Mouse (Mus musculus) stomach, embryonic 16.5 days (tissue): ENCODE data around the gene 4930519P11Rik. TPM values are rescaled to one million over a fixed set of nuclear protein-coding genes. Genes with fewer than 3 reads are reported as not detected.
A peak's percentile ranks its signal among the peaks of the same experiment; 100 is the strongest.

Experiments used
- ATAC-seq: fragments of 200-750 bp; cut with Nextera tagmentation; 2 replicates; pipeline ENCODE4 v1.8.0; 2017; ENCODE audit warnings: moderate number of reproducible peaks, moderate TSS enrichment; ENCODE audit not compliant: insufficient read depth, low FRiP score
- H3K27ac ChIP-seq: fragments of 300-500 bp; sonication (generic); 2 replicates; pipeline ENCODE4 v1.5.1; 2014; ENCODE audit warnings: low read length
- H3K27me3 ChIP-seq: fragments of 300-500 bp; sonication (generic); 2 replicates; pipeline ENCODE4 v1.6.1; 2014; ENCODE audit warnings: low read length, control low read depth, mixed read lengths; ENCODE audit not compliant: control insufficient read depth, insufficient read depth
- H3K36me3 ChIP-seq: fragments of 300-500 bp; sonication (generic); 2 replicates; pipeline ENCODE4 v1.6.1; 2014; ENCODE audit warnings: low read length; ENCODE audit not compliant: control insufficient read depth, insufficient read depth
- H3K4me1 ChIP-seq: fragments of 300-500 bp; sonication (generic); 2 replicates; pipeline ENCODE4 v1.6.1; 2014; ENCODE audit warnings: low read length, control low read depth, mixed read lengths; ENCODE audit not compliant: control insufficient read depth, insufficient read depth
- H3K4me2 ChIP-seq: fragments of 300-500 bp; sonication (generic); 2 replicates; pipeline ENCODE4 v1.6.1; 2014; ENCODE audit warnings: low read depth, low read length, mixed read lengths
- H3K4me3 ChIP-seq: fragments of 300-500 bp; sonication (generic); replicated peaks from 2 replicates; pipeline ENCODE4 v1.5.1; 2014; ENCODE audit warnings: mild to moderate bottlenecking, low read length
- H3K9ac ChIP-seq: fragments of 300-500 bp; sonication (generic); 2 replicates; pipeline ENCODE4 v1.6.1; 2014; ENCODE audit warnings: low read length
- H3K9me3 ChIP-seq: fragments of 300-500 bp; sonication (generic); replicated peaks from 2 replicates; pipeline ENCODE4 v1.6.1; 2016; ENCODE audit warnings: low read length, control low read depth; ENCODE audit not compliant: control insufficient read depth
- WGBS: fragments of 180-500 bp; shearing (Covaris S2); extraction: QIAGEN DNeasy Blood & Tissue Kit; methylation state at CpG from one replicate; pipeline ENCODE4 v1.1.7; 2014; 5-methylcytosine and 5-hydroxymethylcytosine counted together
- polyA plus RNA-seq: library from polyadenylated mRNA; unstranded; fragments of >200 nt; fragmentation: Nextera tagmentation; extraction: Ambion mirVana; gene quantifications from 2 replicates; pipeline ENCODE4 v1.2.1, GENCODE M21; 2015

The 4930519P11Rik gene
- polyA plus RNA-seq: not detected in 2 replicates

GRCm38 (mm10) chr2:154613118-154614115 lies at the start of gene 4930519P11Rik, which contains the start of gene Zfp341:
4930519P11Rik (minus strand) TSS chr2:154613437.
Zfp341 (plus strand) TSS chr2:154613297.
- WGBS: under 1% methylated on average over 91 of the region's 98 CpGs
- H3K4me3 ChIP-seq: peak within 1 kb of the TSS; percentile 64
- no peaks in the 10 kb centered on the region for H3K9me3 ChIP-seq
- H3K36me3 ChIP-seq: no peaks in the 10 kb centered on the region
- ATAC-seq: peak; percentile 94
- peak within 1 kb of the TSS; percentile 99 for H3K27ac ChIP-seq
- H3K4me1 ChIP-seq: peaks cover 12% of the 10 kb centered on the region
- H3K4me2 ChIP-seq: peak within 1 kb of the TSS; percentile 79
- H3K9ac ChIP-seq: peak within 1 kb of the TSS; percentile 91
- no peaks in the 10 kb centered on the region for H3K27me3 ChIP-seq

- no peak for ATAC-seq
- H3K36me3 ChIP-seq: 0 out of 2 replicates have a peak, but pooled peaks cover 4% of the 10 kb centered on the region
- H3K4me2 ChIP-seq: peak overlapping the region; percentile 85
- WGBS: 77% methylated on average over 4 of the region's 5 CpGs
- H3K9ac ChIP-seq: no peak overlapping the region
- no peaks in the 10 kb centered on the region for H3K27me3 ChIP-seq
- H3K4me3 ChIP-seq: peak overlapping the region; percentile 90; the same call in 1 of the 2 replicates
- H3K9me3 ChIP-seq: no peaks in the 10 kb centered on the region
- H3K27ac ChIP-seq: peak overlapping the region; percentile 1; the same call in 1 of the 2 replicates
- peaks cover 22% of the 10 kb centered on the region for H3K4me1 ChIP-seq
Measured at GRCm38 (mm10) chr2:154659531-154660074, 46.4 kb upstream of the 4930519P11Rik start.

- Histone ChIP-seq H3K4me2 (peak overlapping the region; percentile 85), H3K4me1 (peaks cover 22% of the 10 kb centered on the region), H3K27ac (peak overlapping the region; percentile 1; the same call in 1 of the 2 replicates), H3K9me3 (no peaks in the 10 kb centered on the region), H3K4me3 (peak overlapping the region; percentile 90), H3K27me3 (no peaks in the 10 kb centered on the region), H3K9ac (peak overlapping the region; percentile 96; the same call in 1 of the 2 replicates), H3K36me3 (0 out of 2 replicates have a peak, but pooled peaks cover 3% of the 10 kb centered on the region)
- no peak for ATAC-seq
- 84% methylated on average over 4 of the region's 4 CpGs for WGBS
Measured at GRCm38 (mm10) chr2:154659070-154659469, 45.8 kb upstream of the 4930519P11Rik start.

GRCm38 (mm10) chr2:154657486-154658237 lies 44.4 kb upstream of the 4930519P11Rik start:
- no peaks in the 10 kb centered on the region for H3K9me3 ChIP-seq
- WGBS: 2% methylated on average over 12 of the region's 12 CpGs
- peak overlapping the region; percentile 96 for H3K9ac ChIP-seq
- H3K4me3 ChIP-seq: peak overlapping the region; percentile 90
- peaks cover 22% of the 10 kb centered on the region for H3K4me1 ChIP-seq
- no peaks in the 10 kb centered on the region for H3K36me3 ChIP-seq
- H3K27ac ChIP-seq: peak overlapping the region; percentile 95
- peak overlapping the region; percentile 85 for H3K4me2 ChIP-seq
- no peaks in the 10 kb centered on the region for H3K27me3 ChIP-seq
- ATAC-seq: peak; percentile 31; the same call in 1 of the 2 replicates

- Histone ChIP-seq H3K9ac (peak overlapping the region; percentile 96), H3K4me1 (peaks cover 22% of the 10 kb centered on the region), H3K4me3 (peak overlapping the region; percentile 90), H3K27ac (peak overlapping the region; percentile 95), H3K9me3 (no peaks in the 10 kb centered on the region), H3K36me3 (no peaks in the 10 kb centered on the region), H3K27me3 (no peaks in the 10 kb centered on the region), H3K4me2 (peak overlapping the region; percentile 85)
- ATAC-seq: peak; percentile 99
- WGBS: under 1% methylated on average over 66 of the region's 67 CpGs
Measured at GRCm38 (mm10) chr2:154656710-154657485, 43.7 kb upstream of the 4930519P11Rik start.

GRCm38 (mm10) chr2:154655878-154656414 lies 42.7 kb upstream of the 4930519P11Rik start:
- Histone ChIP-seq H3K9me3 (no peaks in the 10 kb centered on the region), H3K9ac (peak overlapping the region; percentile 64; the same call in 1 of the 2 replicates), H3K27me3 (no peaks in the 10 kb centered on the region), H3K36me3 (no peaks in the 10 kb centered on the region), H3K27ac (peak overlapping the region; percentile 76), H3K4me1 (peaks cover 22% of the 10 kb centered on the region), H3K4me3 (peak overlapping the region; percentile 32; the same call in 1 of the 2 replicates), H3K4me2 (peak overlapping the region; percentile 54)
- 69% methylated on average over 2 of the region's 2 CpGs for WGBS
- no peak for ATAC-seq

GRCm38 (mm10) chr2:154654976-154655375 lies 41.7 kb upstream of the 4930519P11Rik start:
- no peaks in the 10 kb centered on the region for H3K27me3 ChIP-seq
- WGBS: 94% methylated on average over 12 of the region's 12 CpGs

GRCm38 (mm10) chr2:154651363-154651762 lies 38.1 kb upstream of the 4930519P11Rik start, which contains the start of gene Chmp4b:
Chmp4b (plus strand) TSS chr2:154651705.
- peak within 1 kb of the TSS; percentile 90 for H3K27ac ChIP-seq
- H3K27me3 ChIP-seq: no peaks in the 10 kb centered on the region
- H3K36me3 ChIP-seq: no peaks in the 10 kb centered on the region
- H3K4me2 ChIP-seq: peak within 1 kb of the TSS; percentile 40; the same call in 1 of the 2 replicates
- H3K4me3 ChIP-seq: no peak within 1 kb of the TSS
- H3K4me1 ChIP-seq: peaks cover 2% of the 10 kb centered on the region
- H3K9ac ChIP-seq: peak within 1 kb of the TSS; percentile 50
- WGBS: 38% methylated on average over 8 of the region's 8 CpGs
- 0 out of 2 replicates have a peak, but pooled peaks cover 3% of the 10 kb centered on the region for H3K9me3 ChIP-seq
- peak; percentile 80 for ATAC-seq

More at GRCm38 (mm10) chr2:154654976-154655375, 41.7 kb upstream of the 4930519P11Rik start:
- H3K9me3 ChIP-seq: 0 out of 2 replicates have a peak, but pooled peaks cover 3% of the 10 kb centered on the region
- H3K27ac ChIP-seq: no peak overlapping the region
- no peak overlapping the region for H3K4me2 ChIP-seq
- H3K9ac ChIP-seq: no peak overlapping the region
- ATAC-seq: no peak
- H3K36me3 ChIP-seq: no peaks in the 10 kb centered on the region
- H3K4me3 ChIP-seq: no peak overlapping the region
- peaks cover 18% of the 10 kb centered on the region for H3K4me1 ChIP-seq
